Mouse (Mus musculus): Measurements from ENCODE around the gene Glrp1.

GRCm38 (mm10) chr1:88521170-88521747, 11.4 kb upstream of the Glrp1 start:
- no peak for TF ChIP-seq CTCF (IDR thresholded peaks at IDR 0.05; ENCODE audit: low read depth)
- TF ChIP-seq EP300 (IDR thresholded peaks at IDR 0.05; ENCODE audit: low read depth): no peak

Measured in liver, embryonic 14.5 days (tissue).